Mouse (Mus musculus): ENCODE measurements around the gene Trmt10b. TPM values are rescaled to one million over a fixed set of nuclear protein-coding genes. Genes with fewer than 3 reads are reported as not detected.

Trmt10b gene
- total and polyA plus RNA-seq, 2 experiments from 2014 or later, result 12.5 to 23.3 TPM

- no peak for DNase-seq (ENCODE audit: low spot score)
- TF ChIP-seq CTCF (IDR thresholded peaks at IDR 0.05), result no peak
- no peak overlapping the region for H3K4me2 ChIP-seq (ENCODE audit: low read depth, low read length, poor library complexity, severe bottlenecking)
- no peak overlapping the region for H3K4me3 ChIP-seq (ENCODE audit: low read depth, low read length)
- 0 out of 2 replicates have a peak, but pooled peaks cover 3% of the 10 kb centered on the region for H3K27me3 ChIP-seq (ENCODE audit: insufficient read depth, low read length)
- no peak for ATAC-seq (ENCODE audit: low FRiP score)
- no peaks in the 10 kb centered on the region for H3K9me3 ChIP-seq (ENCODE audit: low read length)
- no peaks in the 10 kb centered on the region for H3K36me3 ChIP-seq (ENCODE audit: insufficient read depth, low read length)
- no peak overlapping the region for H3K9ac ChIP-seq (replicated peaks; ENCODE audit: low read length, poor library complexity, severe bottlenecking)
- 84% methylated on average over 4 of the region's 4 CpGs for WGBS
- H3K4me1 ChIP-seq (ENCODE audit: insufficient read depth, low read length), result no peaks in the 10 kb centered on the region
- H3K27ac ChIP-seq (ENCODE audit: low read depth, low read length), result no peak overlapping the region
Measured at GRCm38 (mm10) chr4:45261551-45261950, 35.4 kb upstream of the Trmt10b start.

DNA sequence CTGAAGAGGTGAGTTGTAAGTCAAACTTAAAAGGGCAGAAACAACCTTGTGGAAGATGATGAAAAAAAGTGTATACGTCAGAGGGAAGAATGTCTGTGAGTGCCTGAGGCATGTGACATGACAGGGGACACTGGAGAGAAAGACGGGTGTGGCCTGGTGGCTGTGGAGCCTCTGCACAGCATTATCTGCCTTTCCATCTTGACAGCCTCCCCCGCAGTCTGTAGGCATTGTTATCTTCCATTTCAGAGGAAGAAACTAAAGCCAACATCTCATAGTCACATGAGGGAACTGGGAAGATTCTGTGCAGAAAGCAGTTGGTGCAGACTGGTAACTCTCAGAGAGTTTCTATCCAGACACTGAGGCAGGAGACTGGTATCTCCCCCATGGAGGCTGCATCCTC lies 29.0 kb upstream of the Trmt10b start:
- ATAC-seq (ENCODE audit: low FRiP score), result no peak
- 84% methylated on average over 3 of the region's 3 CpGs for WGBS
- no peak for TF ChIP-seq CTCF (IDR thresholded peaks at IDR 0.05)

GRCm38 (mm10) chr4:45271041-45271452 lies 25.9 kb upstream of the Trmt10b start:
- no peaks in the 10 kb centered on the region for H3K4me1 ChIP-seq (ENCODE audit: insufficient read depth, low read length)
- 0 out of 2 replicates have a peak, but pooled peaks cover 3% of the 10 kb centered on the region for H3K36me3 ChIP-seq (ENCODE audit: insufficient read depth, low read length)
- H3K27me3 ChIP-seq (ENCODE audit: insufficient read depth, low read length), result no peaks in the 10 kb centered on the region
- H3K27ac ChIP-seq (ENCODE audit: low read depth, low read length), result no peak overlapping the region
- TF ChIP-seq CTCF (IDR thresholded peaks at IDR 0.05), result peak; percentile 10; the same call in 1 of the 2 replicates
- ATAC-seq (ENCODE audit: low FRiP score) (peak; percentile 88), DNase-seq (ENCODE audit: low spot score) (peak; percentile 87)
- no peak overlapping the region for H3K9ac ChIP-seq (replicated peaks; ENCODE audit: low read length, poor library complexity, severe bottlenecking)
- no peak overlapping the region for H3K4me3 ChIP-seq (ENCODE audit: low read depth, low read length)
- 48% methylated on average over 10 of the region's 10 CpGs for WGBS
- no peaks in the 10 kb centered on the region for H3K9me3 ChIP-seq (ENCODE audit: low read length)
- no peak overlapping the region for H3K4me2 ChIP-seq (ENCODE audit: low read depth, low read length, poor library complexity, severe bottlenecking)

More for the DNA sequence above, 29.0 kb upstream of the Trmt10b start:
- H3K27me3 ChIP-seq (ENCODE audit: insufficient read depth, low read length), result no peaks in the 10 kb centered on the region
- H3K4me1 ChIP-seq (ENCODE audit: insufficient read depth, low read length), result no peaks in the 10 kb centered on the region
- no peaks in the 10 kb centered on the region for H3K9me3 ChIP-seq (ENCODE audit: low read length)
- no peak overlapping the region for H3K9ac ChIP-seq (replicated peaks; ENCODE audit: low read length, poor library complexity, severe bottlenecking)
- no peak overlapping the region for H3K4me3 ChIP-seq (ENCODE audit: low read depth, low read length)
- H3K4me2 ChIP-seq (ENCODE audit: low read depth, low read length, poor library complexity, severe bottlenecking), result no peak overlapping the region
- DNase-seq (ENCODE audit: low spot score), result no peak
- H3K36me3 ChIP-seq (ENCODE audit: insufficient read depth, low read length), result no peaks in the 10 kb centered on the region
- H3K27ac ChIP-seq (ENCODE audit: low read depth, low read length), result no peak overlapping the region

GRCm38 (mm10) chr4:45275770-45276169 lies 21.2 kb upstream of the Trmt10b start:
- no peak overlapping the region; the same call in 1 of the 2 replicates for H3K9ac ChIP-seq (replicated peaks; ENCODE audit: low read length, poor library complexity, severe bottlenecking)
- 0 out of 2 replicates have a peak, but pooled peaks cover 3% of the 10 kb centered on the region for H3K36me3 ChIP-seq (ENCODE audit: insufficient read depth, low read length)
- H3K4me1 ChIP-seq (ENCODE audit: insufficient read depth, low read length), result no peaks in the 10 kb centered on the region
- no peaks in the 10 kb centered on the region for H3K9me3 ChIP-seq (ENCODE audit: low read length)
- H3K4me2 ChIP-seq (ENCODE audit: low read depth, low read length, poor library complexity, severe bottlenecking), result no peak overlapping the region
- no peak for ATAC-seq (ENCODE audit: low FRiP score)
- no peak for TF ChIP-seq CTCF (IDR thresholded peaks at IDR 0.05)
- no peak overlapping the region for H3K27ac ChIP-seq (ENCODE audit: low read depth, low read length)
- DNase-seq (ENCODE audit: low spot score), result no peak
- no peak overlapping the region for H3K4me3 ChIP-seq (ENCODE audit: low read depth, low read length)
- no peaks in the 10 kb centered on the region for H3K27me3 ChIP-seq (ENCODE audit: insufficient read depth, low read length)
- WGBS, result 86% methylated on average over 8 of the region's 8 CpGs

- Histone ChIP-seq H3K36me3 (ENCODE audit: insufficient read depth, low read length) (0 out of 2 replicates have a peak, but pooled peaks cover 3% of the 10 kb centered on the region), H3K9ac (replicated peaks; ENCODE audit: low read length, poor library complexity, severe bottlenecking) (no peak overlapping the region), H3K4me2 (ENCODE audit: low read depth, low read length, poor library complexity, severe bottlenecking) (no peak overlapping the region), H3K4me1 (ENCODE audit: insufficient read depth, low read length) (no peaks in the 10 kb centered on the region), H3K27ac (ENCODE audit: low read depth, low read length) (no peak overlapping the region), H3K27me3 (ENCODE audit: insufficient read depth, low read length) (no peaks in the 10 kb centered on the region), H3K9me3 (ENCODE audit: low read length) (no peaks in the 10 kb centered on the region), H3K4me3 (ENCODE audit: low read depth, low read length) (no peak overlapping the region)
- 51% methylated on average over 8 of the region's 8 CpGs for WGBS
- peak; percentile 59 for TF ChIP-seq CTCF (IDR thresholded peaks at IDR 0.05)
- ATAC-seq (ENCODE audit: low FRiP score) (peak; percentile 65), DNase-seq (ENCODE audit: low spot score) (no peak)
Measured at GRCm38 (mm10) chr4:45279292-45279691, 17.6 kb upstream of the Trmt10b start.

- Histone ChIP-seq H3K4me1 (ENCODE audit: insufficient read depth, low read length) (no peaks in the 10 kb centered on the region), H3K9me3 (ENCODE audit: low read length) (no peaks in the 10 kb centered on the region), H3K27me3 (ENCODE audit: insufficient read depth, low read length) (no peaks in the 10 kb centered on the region), H3K36me3 (ENCODE audit: insufficient read depth, low read length) (0 out of 2 replicates have a peak, but pooled peaks cover 2% of the 10 kb centered on the region), H3K4me3 (ENCODE audit: low read depth, low read length) (no peak overlapping the region), H3K27ac (ENCODE audit: low read depth, low read length) (no peak overlapping the region), H3K4me2 (ENCODE audit: low read depth, low read length, poor library complexity, severe bottlenecking) (no peak overlapping the region), H3K9ac (replicated peaks; ENCODE audit: low read length, poor library complexity, severe bottlenecking) (no peak overlapping the region)
- DNase-seq (ENCODE audit: low spot score) (peak; percentile 88), ATAC-seq (ENCODE audit: low FRiP score) (0 out of 2 replicates have a peak, but pooled peaks have one; percentile 52)
- WGBS, result 20% methylated on average over 4 of the region's 4 CpGs
- peak; percentile 98 for TF ChIP-seq CTCF (IDR thresholded peaks at IDR 0.05)
Measured at GRCm38 (mm10) chr4:45279981-45280548, 16.9 kb upstream of the Trmt10b start.

Measured in midbrain, postnatal 0 days (tissue).